Mouse (Mus musculus) left cerebral cortex, adult 9 months (tissue): ENCODE results near the gene Man2b1.
"Not testable (repeated sequence)": the region's sequence is repeated elsewhere in the genome, so short reads cannot be mapped to it uniquely, and the experiment has no call there.

Experiments
- DNase-seq, 2 experiments: peaks; one replicate each; pipeline ENCODE4 v3.0.0; 2022; ENCODE audit warnings: low spot score in 2 of 2

Gene Man2b1

GRCm38 (mm10) chr8:85120251-85120650 lies 37.2 kb downstream of the Man2b1 start:
- not testable (repeated sequence) for DNase-seq

GRCm38 (mm10) chr8:85122995-85123394 lies 39.9 kb downstream of the Man2b1 start, which contains the start of gene Zfp791:
Gene Zfp791 (minus strand): TSS chr8:85123095.
- no peak for DNase-seq

GRCm38 (mm10) chr8:85123691-85124090 lies 40.6 kb downstream of the Man2b1 start:
- no peak for DNase-seq

GRCm38 (mm10) chr8:85132335-85132734 lies 49.3 kb downstream of the Man2b1 start:
- DNase-seq = no peak

GRCm38 (mm10) chr8:85135690-85136089 lies 52.6 kb downstream of the Man2b1 start:
- DNase-seq = not testable (repeated sequence)

GRCm38 (mm10) chr8:85142516-85142915 lies 59.4 kb downstream of the Man2b1 start:
- peak in 1 of 2 experiments; percentile 4 for DNase-seq
